Mouse (Mus musculus) neural tube, embryonic 13.5 days (tissue): ENCODE measurements around the gene Itih5. TPM values are rescaled to one million over a fixed set of nuclear protein-coding genes. Genes with fewer than 3 reads are reported as not detected.

Experiments
- ATAC-seq: fragments of 200-750 bp; cut with Nextera tagmentation; 2 replicates; pipeline ENCODE4 v1.8.0; 2017; ENCODE audit warnings: low read depth, mild to moderate bottlenecking, moderate TSS enrichment, moderate library complexity
- H3K27ac ChIP-seq: fragments of 300-500 bp; sonication (generic); replicated peaks from 2 replicates; pipeline ENCODE4 v1.5.1; 2015; ENCODE audit warnings: moderate library complexity, mild to moderate bottlenecking, inconsistent platforms
- H3K27me3 ChIP-seq: fragments of 300-500 bp; sonication (generic); 2 replicates; pipeline ENCODE4 v1.6.1; 2015; ENCODE audit warnings: mild to moderate bottlenecking, inconsistent platforms
- H3K36me3 ChIP-seq: fragments of 300-500 bp; sonication (generic); 2 replicates; pipeline ENCODE4 v1.6.1; 2015; ENCODE audit warnings: mild to moderate bottlenecking, inconsistent platforms
- H3K4me1 ChIP-seq: fragments of 300-500 bp; sonication (generic); replicated peaks from 2 replicates; pipeline ENCODE4 v1.6.1; 2015; ENCODE audit warnings: inconsistent platforms
- H3K4me2 ChIP-seq: fragments of 300-500 bp; sonication (generic); 2 replicates; pipeline ENCODE4 v1.6.1; 2015; ENCODE audit warnings: inconsistent platforms, mild to moderate bottlenecking, moderate library complexity
- H3K4me3 ChIP-seq: fragments of 300-500 bp; sonication (generic); 2 replicates; pipeline ENCODE4 v1.5.1; 2015; ENCODE audit warnings: mild to moderate bottlenecking, inconsistent platforms
- H3K9ac ChIP-seq: fragments of 300-500 bp; sonication (generic); 2 replicates; pipeline ENCODE4 v1.6.1; 2015; ENCODE audit warnings: moderate library complexity, mild to moderate bottlenecking, inconsistent platforms
- H3K9me3 ChIP-seq: fragments of 300-500 bp; sonication (generic); 2 replicates; pipeline ENCODE4 v1.6.1; 2016; ENCODE audit warnings: inconsistent platforms
- WGBS: fragments of 180-500 bp; shearing (Covaris S2); methylation state at CpG from one replicate; pipeline ENCODE4 v1.1.7; 2015; 5-methylcytosine and 5-hydroxymethylcytosine counted together
- polyA plus RNA-seq: library from polyadenylated mRNA; unstranded; fragments of >200 nt; fragmentation: Nextera tagmentation; extraction: Ambion mirVana; gene quantifications from 2 replicates; pipeline ENCODE4 v1.2.1, GENCODE M21; 2015

Gene Itih5
- polyA plus RNA-seq, 1 experiment from 2014 or later: 8.9 TPM

DNA sequence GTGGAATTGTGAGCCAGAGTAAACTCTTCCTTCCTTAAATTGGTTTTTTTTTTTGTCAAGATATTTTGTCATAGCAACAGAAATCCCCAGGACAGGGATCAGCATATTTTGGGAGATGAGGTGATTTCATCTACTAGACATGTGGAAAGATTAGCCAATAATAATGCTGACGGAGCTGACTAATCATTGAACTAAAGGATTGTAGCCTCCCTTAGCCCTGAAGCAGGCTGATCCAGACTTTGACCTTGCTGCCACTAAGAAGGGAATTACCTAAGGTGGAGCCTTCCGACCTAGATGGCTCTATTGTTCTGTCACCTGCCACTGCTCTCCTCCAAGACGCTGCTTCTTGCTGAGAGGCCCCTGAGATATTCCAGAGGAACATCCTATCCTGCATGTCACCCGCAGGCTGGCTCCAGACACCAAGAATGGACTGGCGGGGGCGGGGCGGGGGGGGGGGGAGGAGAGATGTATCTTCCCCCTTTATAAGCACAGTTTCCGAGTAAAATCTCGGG lies 119.3 kb downstream of the Itih5 start:
- no peak overlapping the region for H3K4me3 ChIP-seq
- no peaks in the 10 kb centered on the region for H3K36me3 ChIP-seq
- ATAC-seq: no peak
- no peak overlapping the region for H3K27ac ChIP-seq
- H3K9ac ChIP-seq: no peak overlapping the region
- peaks cover 8% of the 10 kb centered on the region for H3K4me1 ChIP-seq
- 68% methylated on average over 8 of the region's 9 CpGs for WGBS
- H3K9me3 ChIP-seq: no peaks in the 10 kb centered on the region
- H3K4me2 ChIP-seq: no peak overlapping the region
- H3K27me3 ChIP-seq: no peaks in the 10 kb centered on the region

DNA sequence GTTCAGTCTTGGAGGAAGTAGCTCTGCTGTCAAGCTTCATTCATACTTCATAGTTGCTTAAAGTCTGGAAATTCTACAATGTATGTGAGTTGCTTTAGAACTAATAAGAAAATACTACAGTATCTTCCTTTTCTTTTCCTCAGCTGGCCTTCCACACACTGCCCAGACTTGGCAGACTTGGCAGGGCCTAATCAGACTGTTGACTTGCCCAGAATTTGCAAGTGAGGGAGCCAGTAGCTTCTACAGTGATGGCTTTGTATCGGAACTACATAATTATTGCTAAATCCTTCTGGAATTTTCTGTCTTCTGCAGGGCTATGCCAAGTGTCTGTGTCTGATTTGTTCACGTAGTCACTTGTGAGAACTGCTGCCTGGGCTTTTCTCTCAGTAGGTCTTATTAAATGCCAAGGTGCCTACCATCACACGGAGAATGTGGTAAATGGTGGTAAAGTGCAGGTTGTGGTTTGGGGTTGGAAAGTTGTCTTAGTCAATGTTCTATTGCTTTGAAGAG lies 120.2 kb downstream of the Itih5 start:
- ATAC-seq: no peak
- Histone ChIP-seq H3K4me1 (peaks cover 8% of the 10 kb centered on the region), H3K27ac (no peak overlapping the region), H3K36me3 (no peaks in the 10 kb centered on the region), H3K27me3 (no peaks in the 10 kb centered on the region), H3K9me3 (no peaks in the 10 kb centered on the region), H3K4me2 (no peak overlapping the region), H3K4me3 (no peak overlapping the region), H3K9ac (no peak overlapping the region)
- WGBS: 92% methylated on average over 3 of the region's 3 CpGs

GRCm38 (mm10) chr2:10276194-10276593 lies 122.8 kb downstream of the Itih5 start:
- peaks cover 8% of the 10 kb centered on the region for H3K4me1 ChIP-seq
- H3K4me3 ChIP-seq: no peak overlapping the region
- peak; percentile 87 for ATAC-seq
- H3K27me3 ChIP-seq: peaks cover 3% of the 10 kb centered on the region; the same call in 1 of the 2 replicates
- no peaks in the 10 kb centered on the region for H3K9me3 ChIP-seq
- WGBS: 39% methylated on average over 2 of the region's 2 CpGs
- no peak overlapping the region for H3K4me2 ChIP-seq
- H3K36me3 ChIP-seq: no peaks in the 10 kb centered on the region
- no peak overlapping the region for H3K9ac ChIP-seq
- H3K27ac ChIP-seq: no peak overlapping the region

DNA sequence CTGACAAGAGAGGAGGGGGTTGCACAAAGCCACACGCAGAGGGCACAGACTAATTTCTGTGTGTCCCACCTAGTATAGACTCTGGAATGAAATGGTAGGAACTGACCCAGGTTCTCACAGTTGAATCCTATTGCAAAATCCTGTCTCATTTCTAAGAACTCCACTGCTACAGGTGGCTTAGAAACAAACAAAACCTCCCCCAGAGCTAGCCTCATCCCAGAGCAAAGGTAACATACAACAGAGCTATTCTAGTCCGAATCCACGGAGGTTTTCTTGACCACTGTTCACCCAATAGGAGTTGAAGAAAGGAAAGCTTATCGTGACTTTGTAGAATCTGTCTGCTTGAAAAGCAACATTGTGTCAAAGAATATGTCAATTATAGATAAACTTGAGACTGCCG lies 130.3 kb downstream of the Itih5 start:
- no peak overlapping the region for H3K27ac ChIP-seq
- H3K4me1 ChIP-seq: peaks cover 14% of the 10 kb centered on the region
- no peak overlapping the region for H3K4me3 ChIP-seq
- H3K9me3 ChIP-seq: no peaks in the 10 kb centered on the region
- H3K27me3 ChIP-seq: peaks cover 58% of the 10 kb centered on the region
- no peaks in the 10 kb centered on the region for H3K36me3 ChIP-seq
- 33% methylated on average over 5 of the region's 5 CpGs for WGBS
- no peak overlapping the region for H3K9ac ChIP-seq
- no peak overlapping the region for H3K4me2 ChIP-seq
- no peak for ATAC-seq

DNA sequence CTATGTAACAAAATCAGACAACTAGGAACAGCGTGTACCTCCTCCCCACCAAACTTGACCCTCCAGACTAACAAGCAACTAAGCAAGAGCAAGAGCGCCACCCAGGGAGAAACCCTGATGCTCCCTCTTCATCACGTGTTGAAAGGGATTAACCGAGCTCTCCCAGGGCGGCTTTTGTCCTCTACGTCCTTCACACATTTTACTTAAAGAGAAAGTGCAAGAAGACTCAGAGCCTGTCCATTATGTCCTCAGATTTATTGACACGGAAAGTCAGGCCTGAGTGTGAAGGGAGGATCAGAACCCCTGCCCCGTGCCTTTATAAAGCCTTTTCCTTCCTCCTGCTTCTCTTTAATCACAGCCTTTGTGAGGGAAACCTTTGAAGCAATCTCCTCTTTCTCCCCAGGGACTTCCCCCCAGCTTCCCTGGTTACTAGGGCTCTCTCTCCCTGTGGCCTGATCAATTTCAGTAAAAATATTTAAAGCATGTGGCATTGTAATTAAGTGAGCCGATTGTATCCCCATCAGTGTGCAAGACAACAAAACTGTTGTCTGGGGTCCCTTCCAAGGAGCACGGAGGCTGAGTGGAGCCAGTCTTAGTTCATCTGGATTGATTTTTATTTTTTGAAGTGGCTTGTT lies 131.4 kb downstream of the Itih5 start:
- Histone ChIP-seq H3K4me2 (no peak overlapping the region), H3K27me3 (peaks cover 63% of the 10 kb centered on the region), H3K9me3 (no peaks in the 10 kb centered on the region), H3K9ac (no peak overlapping the region), H3K4me1 (peaks cover 14% of the 10 kb centered on the region), H3K36me3 (no peaks in the 10 kb centered on the region), H3K4me3 (no peak overlapping the region), H3K27ac (no peak overlapping the region)
- ATAC-seq: no peak
- 2% methylated on average over 10 of the region's 10 CpGs for WGBS

DNA sequence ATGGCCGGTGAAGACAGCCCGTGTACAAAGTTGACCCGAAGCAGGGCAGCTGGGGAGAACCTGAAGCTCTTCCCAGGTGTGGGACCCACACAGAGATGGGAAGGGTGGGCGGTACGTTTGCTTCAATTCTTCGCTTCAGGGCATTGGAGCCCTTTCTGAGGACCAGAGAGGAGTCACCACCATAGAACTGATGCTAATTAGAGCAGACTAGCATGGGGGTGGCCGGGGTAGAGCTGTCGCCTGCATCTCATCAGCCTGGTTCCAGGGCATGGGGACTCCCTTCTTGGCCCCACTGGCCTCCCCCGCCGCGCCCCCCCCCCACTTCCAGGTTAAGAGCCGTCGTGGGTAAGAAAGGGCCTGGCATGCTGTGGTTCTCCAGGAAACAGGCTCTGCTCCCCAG lies 132.6 kb downstream of the Itih5 start:
- no peak overlapping the region for H3K4me3 ChIP-seq
- H3K36me3 ChIP-seq: no peaks in the 10 kb centered on the region
- 20% methylated on average over 13 of the region's 13 CpGs for WGBS
- peaks cover 73% of the 10 kb centered on the region for H3K27me3 ChIP-seq
- H3K4me2 ChIP-seq: no peak overlapping the region
- no peak overlapping the region for H3K27ac ChIP-seq
- no peak for ATAC-seq
- H3K9me3 ChIP-seq: no peaks in the 10 kb centered on the region
- H3K4me1 ChIP-seq: peaks cover 14% of the 10 kb centered on the region
- no peak overlapping the region for H3K9ac ChIP-seq

GRCm38 (mm10) chr2:10288142-10288831 lies 134.9 kb downstream of the Itih5 start:
- H3K9ac ChIP-seq: no peak overlapping the region
- H3K27ac ChIP-seq: no peak overlapping the region
- ATAC-seq: 0 out of 2 replicates have a peak, but pooled peaks have one; percentile 66
- WGBS: 13% methylated on average over 12 of the region's 12 CpGs
- peaks cover 11% of the 10 kb centered on the region for H3K4me1 ChIP-seq
- H3K4me3 ChIP-seq: no peak overlapping the region
- H3K27me3 ChIP-seq: peaks cover 75% of the 10 kb centered on the region
- H3K4me2 ChIP-seq: no peak overlapping the region
- no peaks in the 10 kb centered on the region for H3K9me3 ChIP-seq
- no peaks in the 10 kb centered on the region for H3K36me3 ChIP-seq

- H3K27ac ChIP-seq: no peak overlapping the region
- H3K9ac ChIP-seq: no peak overlapping the region
- peaks cover 9% of the 10 kb centered on the region for H3K4me1 ChIP-seq
- H3K27me3 ChIP-seq: peaks cover 69% of the 10 kb centered on the region
- H3K4me3 ChIP-seq: no peak overlapping the region
- no peak overlapping the region for H3K4me2 ChIP-seq
- no peaks in the 10 kb centered on the region for H3K9me3 ChIP-seq
- no peaks in the 10 kb centered on the region for H3K36me3 ChIP-seq
- WGBS: 3% methylated on average over 1 of the region's 1 CpGs
- no peak for ATAC-seq
These were observed 135.5 kb downstream of the Itih5 start for GRCm38 (mm10) chr2:10288881-10289280.

DNA sequence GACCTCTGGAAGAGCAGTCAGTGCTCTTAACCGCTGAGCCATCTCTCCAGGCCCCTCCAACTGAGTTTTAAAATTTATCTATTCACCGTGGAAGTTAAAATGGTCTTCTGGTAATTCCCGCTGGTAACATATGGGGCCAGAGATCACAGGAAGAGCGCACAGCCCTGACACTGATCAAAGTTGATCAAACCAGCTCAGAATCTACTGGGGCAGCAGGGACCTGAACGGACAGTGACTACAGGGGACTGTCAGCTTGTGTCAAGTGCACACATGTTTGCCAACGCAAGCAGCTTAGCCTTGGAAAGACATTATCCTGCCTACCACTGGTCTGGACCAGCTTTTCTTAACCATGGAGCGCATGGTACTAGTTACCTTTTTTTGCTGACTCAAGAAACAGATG lies 136.7 kb downstream of the Itih5 start:
- H3K9me3 ChIP-seq: no peaks in the 10 kb centered on the region
- no peak overlapping the region for H3K4me3 ChIP-seq
- WGBS: 83% methylated on average over 7 of the region's 7 CpGs
- no peaks in the 10 kb centered on the region for H3K4me1 ChIP-seq
- no peak for ATAC-seq
- peaks cover 65% of the 10 kb centered on the region for H3K27me3 ChIP-seq
- no peak overlapping the region for H3K9ac ChIP-seq
- H3K4me2 ChIP-seq: no peak overlapping the region
- H3K36me3 ChIP-seq: no peaks in the 10 kb centered on the region
- H3K27ac ChIP-seq: no peak overlapping the region

DNA sequence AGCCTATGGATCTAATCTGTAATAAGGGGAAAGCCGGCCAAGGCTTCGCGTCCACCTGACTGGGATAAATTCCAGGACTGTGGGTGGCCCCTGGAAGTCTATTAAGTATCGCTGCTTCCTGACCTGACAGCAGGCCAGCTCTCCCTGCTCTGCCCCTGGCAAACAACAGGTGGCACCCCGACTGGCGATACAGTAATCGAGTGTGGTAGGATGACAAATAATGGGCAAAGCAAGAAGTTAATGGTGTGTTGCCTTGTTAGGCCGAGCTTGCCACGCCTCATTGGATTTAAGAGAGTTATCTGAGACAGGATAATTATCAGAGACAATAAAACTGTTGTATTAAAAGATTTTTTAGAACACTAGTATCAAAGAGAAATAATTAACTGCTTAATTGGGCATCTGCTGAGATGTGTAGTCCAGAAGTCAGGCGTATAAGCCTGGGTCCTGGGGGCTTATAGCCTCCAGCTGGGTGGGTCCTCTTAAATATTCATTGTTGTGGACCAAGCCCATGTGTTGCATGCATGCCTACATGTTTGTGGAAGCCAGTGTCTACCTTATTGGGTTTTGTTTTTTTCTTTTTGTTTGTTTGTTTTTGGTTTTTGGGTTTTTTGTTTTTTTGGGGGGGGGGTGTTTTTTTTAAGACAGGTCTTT lies 140.3 kb downstream of the Itih5 start:
- Histone ChIP-seq H3K27me3 (peaks cover 60% of the 10 kb centered on the region), H3K4me1 (no peaks in the 10 kb centered on the region), H3K4me3 (no peak overlapping the region), H3K4me2 (no peak overlapping the region), H3K9me3 (no peaks in the 10 kb centered on the region), H3K27ac (no peak overlapping the region), H3K9ac (no peak overlapping the region), H3K36me3 (no peaks in the 10 kb centered on the region)
- WGBS: 22% methylated on average over 10 of the region's 10 CpGs
- peak; percentile 65; the same call in 1 of the 2 replicates for ATAC-seq

GRCm38 (mm10) chr2:10295908-10296307 lies 142.5 kb downstream of the Itih5 start:
- Histone ChIP-seq H3K9me3 (no peaks in the 10 kb centered on the region), H3K27ac (no peak overlapping the region), H3K27me3 (peaks cover 54% of the 10 kb centered on the region), H3K9ac (no peak overlapping the region), H3K4me2 (peak overlapping the region; percentile 3; the same call in 1 of the 2 replicates), H3K4me1 (peaks cover 3% of the 10 kb centered on the region), H3K4me3 (no peak overlapping the region), H3K36me3 (no peaks in the 10 kb centered on the region)
- 9% methylated on average over 10 of the region's 11 CpGs for WGBS
- no peak for ATAC-seq

GRCm38 (mm10) chr2:10300244-10300643 lies 146.9 kb downstream of the Itih5 start:
- H3K27me3 ChIP-seq: peaks cover 31% of the 10 kb centered on the region
- 55% methylated on average over 7 of the region's 7 CpGs for WGBS
- H3K4me3 ChIP-seq: no peak overlapping the region
- ATAC-seq: no peak
- no peaks in the 10 kb centered on the region for H3K36me3 ChIP-seq
- no peaks in the 10 kb centered on the region for H3K9me3 ChIP-seq
- H3K4me2 ChIP-seq: no peak overlapping the region
- no peak overlapping the region for H3K9ac ChIP-seq
- peaks cover 4% of the 10 kb centered on the region for H3K4me1 ChIP-seq
- no peak overlapping the region for H3K27ac ChIP-seq
